Mouse (Mus musculus) liver, embryonic 12.5 days (tissue): ENCODE results near the gene Nudt3. TPM values are rescaled to one million over a fixed set of nuclear protein-coding genes. Genes with fewer than 3 reads are reported as not detected.
A peak's percentile ranks its signal among the peaks of the same experiment; 100 is the strongest.

ENCODE experiments used
- ATAC-seq: fragments of 200-750 bp; cut with Nextera tagmentation; 2 replicates; pipeline ENCODE4 v1.8.0; 2017; ENCODE audit warnings: moderate number of reproducible peaks, mild to moderate bottlenecking, moderate library complexity
- H3K27ac ChIP-seq: fragments of 300-500 bp; sonication (generic); 2 replicates; pipeline ENCODE4 v1.5.1; 2016; ENCODE audit warnings: mild to moderate bottlenecking
- H3K27me3 ChIP-seq: fragments of 300-500 bp; sonication (generic); replicated peaks from 2 replicates; pipeline ENCODE4 v1.6.1; 2016; ENCODE audit warnings: mild to moderate bottlenecking, moderate library complexity
- H3K36me3 ChIP-seq: fragments of 300-500 bp; sonication (generic); 2 replicates; pipeline ENCODE4 v1.6.1; 2016; ENCODE audit warnings: mild to moderate bottlenecking, moderate library complexity
- H3K4me1 ChIP-seq: fragments of 300-500 bp; sonication (generic); 2 replicates; pipeline ENCODE4 v1.6.1; 2016
- H3K4me2 ChIP-seq: fragments of 300-500 bp; sonication (generic); 2 replicates; pipeline ENCODE4 v1.6.1; 2016; ENCODE audit warnings: mild to moderate bottlenecking, moderate library complexity
- H3K4me3 ChIP-seq: fragments of 300-500 bp; sonication (generic); 2 replicates; pipeline ENCODE4 v1.5.1; 2016; ENCODE audit warnings: mild to moderate bottlenecking, moderate library complexity
- H3K9ac ChIP-seq: fragments of 300-500 bp; sonication (generic); 2 replicates; pipeline ENCODE4 v1.6.1; 2016; ENCODE audit warnings: mild to moderate bottlenecking, moderate library complexity
- H3K9me3 ChIP-seq: fragments of 300-500 bp; sonication (generic); replicated peaks from 2 replicates; pipeline ENCODE4 v1.6.1; 2016; ENCODE audit warnings: mild to moderate bottlenecking, moderate library complexity
- WGBS: fragments of 180-500 bp; shearing (Covaris S2); methylation state at CpG from one replicate; pipeline ENCODE4 v1.1.7; 2016; ENCODE audit not compliant: insufficient replicate concordance; 5-methylcytosine and 5-hydroxymethylcytosine counted together
- polyA plus RNA-seq: library from polyadenylated mRNA; unstranded; fragments of >200 nt; fragmentation: Nextera tagmentation; extraction: Ambion mirVana; gene quantifications from 2 replicates; pipeline ENCODE4 v1.2.1, GENCODE M21; 2016

The Nudt3 gene
- polyA plus RNA-seq, 1 experiment from 2014 or later = 51.2 TPM

DNA sequence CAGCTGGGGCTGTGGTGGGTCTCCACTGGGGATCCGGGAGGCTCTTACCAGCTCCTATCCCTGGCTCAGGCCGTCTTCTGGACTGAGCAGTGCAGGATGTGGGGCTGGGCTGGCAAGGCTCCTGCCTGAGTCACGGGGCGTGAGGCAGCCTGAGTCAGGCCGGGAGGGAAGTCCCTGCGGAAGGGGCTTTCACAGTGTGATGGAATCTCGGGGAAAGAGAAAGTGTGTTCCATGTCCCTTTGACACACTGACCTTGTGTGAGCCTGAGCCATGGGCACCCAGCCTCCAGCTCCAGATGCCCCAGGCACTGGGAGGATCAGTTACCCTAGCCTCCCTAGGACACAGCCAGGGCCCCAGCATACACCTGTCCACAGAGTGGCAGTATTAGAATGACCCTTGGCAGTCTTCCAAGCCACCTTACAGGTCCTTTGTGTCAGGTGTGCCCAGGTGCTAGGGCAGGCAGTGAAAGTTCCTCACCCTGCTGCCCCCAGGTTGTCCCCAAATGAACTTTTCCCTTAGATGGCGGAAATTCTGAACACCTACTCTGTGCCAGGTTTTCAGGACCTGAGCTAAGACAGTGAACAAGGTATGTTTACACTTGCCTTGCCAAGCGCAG is 75.9 kb downstream of the Nudt3 start:
- Histone ChIP-seq H3K4me1 (peaks cover 20% of the 10 kb centered on the region), H3K4me3 (no peak overlapping the region), H3K36me3 (no peaks in the 10 kb centered on the region), H3K9ac (no peak overlapping the region), H3K9me3 (no peaks in the 10 kb centered on the region), H3K27me3 (peaks cover 23% of the 10 kb centered on the region; the same call in 1 of the 2 replicates), H3K4me2 (no peak overlapping the region), H3K27ac (no peak overlapping the region)
- no peak for ATAC-seq
- WGBS = 69% methylated on average over 9 of the region's 9 CpGs

DNA sequence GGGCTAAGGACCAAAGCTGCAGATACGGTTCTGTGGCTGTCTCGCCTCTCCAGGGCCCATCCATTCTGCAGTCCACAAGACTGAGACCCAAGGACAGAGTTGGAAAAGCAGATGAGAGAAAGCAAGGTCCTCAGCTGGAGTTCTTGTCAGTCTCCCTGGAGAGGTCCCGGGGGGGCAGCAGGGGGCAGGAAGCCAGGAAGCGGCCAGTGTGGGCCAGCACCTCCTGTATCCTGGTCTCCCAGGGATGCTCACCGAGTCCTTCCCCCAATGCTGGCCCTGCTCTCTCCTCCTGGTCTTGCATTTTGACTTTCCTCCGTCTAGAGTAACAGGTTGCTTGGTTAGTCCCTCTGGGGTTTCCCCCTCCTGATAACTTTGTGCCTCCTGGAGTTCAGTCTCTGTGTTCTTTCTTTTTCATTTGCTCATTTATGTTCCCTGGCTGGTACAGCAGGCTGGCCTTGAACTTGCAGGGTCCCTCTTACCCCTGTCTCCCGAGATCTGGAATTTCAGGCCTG is 76.7 kb downstream of the Nudt3 start:
- Histone ChIP-seq H3K9ac (no peak overlapping the region), H3K4me1 (peaks cover 13% of the 10 kb centered on the region), H3K36me3 (no peaks in the 10 kb centered on the region), H3K9me3 (no peaks in the 10 kb centered on the region), H3K27ac (no peak overlapping the region), H3K4me3 (no peak overlapping the region), H3K27me3 (peaks cover 26% of the 10 kb centered on the region; the same call in 1 of the 2 replicates), H3K4me2 (no peak overlapping the region)
- WGBS = 65% methylated on average over 7 of the region's 7 CpGs
- ATAC-seq = no peak

DNA sequence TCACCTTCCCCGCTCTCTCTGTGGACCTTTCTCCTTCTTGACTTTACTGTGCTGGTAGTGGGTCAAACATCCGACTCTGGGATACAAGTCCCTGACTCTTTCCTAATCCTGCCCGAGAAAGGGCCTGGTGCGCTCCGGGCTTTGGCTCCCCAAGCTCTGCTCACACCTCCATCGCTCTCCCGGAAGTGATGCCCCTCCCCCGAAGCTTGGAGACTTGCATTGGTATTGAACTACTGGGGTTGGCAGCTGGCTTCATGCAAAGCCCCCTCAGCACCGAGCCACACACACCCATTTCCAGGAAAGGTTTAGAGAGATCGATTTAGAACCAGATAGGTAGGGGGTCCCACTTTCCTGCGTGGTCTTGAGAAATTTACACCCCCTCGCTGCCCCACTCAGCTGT is 77.3 kb downstream of the Nudt3 start:
- H3K4me1 ChIP-seq = peaks cover 10% of the 10 kb centered on the region; the same call in 1 of the 2 replicates
- no peak for ATAC-seq
- H3K9me3 ChIP-seq = no peaks in the 10 kb centered on the region
- no peak overlapping the region for H3K4me2 ChIP-seq
- H3K4me3 ChIP-seq = no peak overlapping the region
- H3K27me3 ChIP-seq = peaks cover 26% of the 10 kb centered on the region; the same call in 1 of the 2 replicates
- H3K36me3 ChIP-seq = no peaks in the 10 kb centered on the region
- H3K9ac ChIP-seq = no peak overlapping the region
- no peak overlapping the region for H3K27ac ChIP-seq
- WGBS = 36% methylated on average over 12 of the region's 12 CpGs

DNA sequence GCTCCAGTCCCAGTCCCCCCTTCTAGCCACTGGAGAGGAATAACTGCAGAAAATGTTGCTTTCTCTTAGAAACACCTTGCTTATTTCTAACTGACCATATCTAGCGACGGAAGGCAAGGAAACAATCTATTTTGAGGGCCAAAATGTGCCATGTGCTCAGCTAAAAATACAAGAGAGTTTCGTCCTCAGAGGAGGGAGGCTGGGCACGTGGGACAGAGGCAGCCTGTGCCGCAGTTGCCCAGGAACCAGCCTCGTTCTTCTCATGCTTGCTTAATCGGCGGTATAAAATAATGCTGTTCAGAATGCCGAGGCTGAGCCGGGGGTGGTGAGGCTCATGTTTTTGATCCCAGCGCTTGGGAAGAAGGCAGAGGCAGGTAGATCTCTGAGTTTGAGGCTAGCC is 78.7 kb downstream of the Nudt3 start:
- Histone ChIP-seq H3K36me3 (no peaks in the 10 kb centered on the region), H3K4me3 (no peak overlapping the region), H3K27me3 (peaks cover 26% of the 10 kb centered on the region; the same call in 1 of the 2 replicates), H3K9ac (no peak overlapping the region), H3K27ac (no peak overlapping the region), H3K4me1 (peaks cover 8% of the 10 kb centered on the region; the same call in 1 of the 2 replicates), H3K9me3 (no peaks in the 10 kb centered on the region), H3K4me2 (no peak overlapping the region)
- no peak for ATAC-seq
- 72% methylated on average over 11 of the region's 11 CpGs for WGBS

DNA sequence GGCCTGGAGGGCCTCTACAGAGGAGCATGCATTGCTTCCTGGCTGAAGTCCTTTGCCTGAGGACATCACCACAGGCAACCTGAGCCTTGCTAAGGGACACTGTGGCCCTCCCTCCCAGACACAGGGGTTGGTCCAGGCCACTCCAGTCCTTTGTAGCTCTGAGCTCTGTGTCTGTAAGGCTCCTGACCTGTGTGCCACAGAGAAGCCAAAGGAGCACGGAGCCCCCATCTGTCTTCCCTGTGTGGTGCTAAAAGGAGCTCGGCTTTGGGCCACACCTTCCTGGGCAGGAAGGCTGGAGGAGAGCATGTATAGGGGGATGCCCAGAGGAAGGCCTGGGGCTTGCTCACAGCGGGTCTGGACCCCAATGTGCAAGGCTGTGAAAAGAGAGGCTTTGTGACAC is 81.3 kb downstream of the Nudt3 start:
- 58% methylated on average over 3 of the region's 3 CpGs for WGBS

DNA sequence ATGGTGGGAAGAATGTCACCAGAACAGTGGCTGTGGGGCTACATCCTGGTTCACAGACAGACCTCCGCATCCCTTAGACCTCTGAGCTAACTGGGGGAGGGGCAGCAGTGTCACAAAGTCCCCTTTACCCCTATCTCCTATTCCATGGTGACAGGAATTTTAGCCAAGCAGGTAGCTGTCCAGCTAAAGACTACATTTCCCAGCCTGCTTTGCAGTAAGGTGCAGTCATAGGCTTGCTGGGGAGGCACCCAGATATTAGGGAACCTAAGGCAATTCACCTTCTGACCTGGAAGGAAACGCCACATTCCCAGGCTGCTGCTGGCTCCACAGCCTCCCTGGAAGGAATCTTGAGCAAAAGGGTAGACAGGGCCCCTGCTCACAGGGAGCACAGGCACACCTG is 82.0 kb downstream of the Nudt3 start:
- Histone ChIP-seq H3K9me3 (no peaks in the 10 kb centered on the region), H3K4me1 (0 out of 2 replicates have a peak, but pooled peaks cover 2% of the 10 kb centered on the region), H3K9ac (no peak overlapping the region), H3K4me2 (no peak overlapping the region), H3K27ac (no peak overlapping the region), H3K36me3 (no peaks in the 10 kb centered on the region), H3K27me3 (peaks cover 23% of the 10 kb centered on the region; the same call in 1 of the 2 replicates), H3K4me3 (no peak overlapping the region)
- 65% methylated on average over 2 of the region's 2 CpGs for WGBS
- no peak for ATAC-seq

More for the DNA sequence above, 81.3 kb downstream of the Nudt3 start:
- H3K4me2 ChIP-seq = no peak overlapping the region
- no peak overlapping the region for H3K4me3 ChIP-seq
- no peaks in the 10 kb centered on the region for H3K36me3 ChIP-seq
- H3K9ac ChIP-seq = no peak overlapping the region
- 0 out of 2 replicates have a peak, but pooled peaks have one; percentile 25 for ATAC-seq
- H3K27ac ChIP-seq = no peak overlapping the region
- H3K27me3 ChIP-seq = peaks cover 24% of the 10 kb centered on the region; the same call in 1 of the 2 replicates
- no peaks in the 10 kb centered on the region for H3K9me3 ChIP-seq
- 0 out of 2 replicates have a peak, but pooled peaks cover 2% of the 10 kb centered on the region for H3K4me1 ChIP-seq

DNA sequence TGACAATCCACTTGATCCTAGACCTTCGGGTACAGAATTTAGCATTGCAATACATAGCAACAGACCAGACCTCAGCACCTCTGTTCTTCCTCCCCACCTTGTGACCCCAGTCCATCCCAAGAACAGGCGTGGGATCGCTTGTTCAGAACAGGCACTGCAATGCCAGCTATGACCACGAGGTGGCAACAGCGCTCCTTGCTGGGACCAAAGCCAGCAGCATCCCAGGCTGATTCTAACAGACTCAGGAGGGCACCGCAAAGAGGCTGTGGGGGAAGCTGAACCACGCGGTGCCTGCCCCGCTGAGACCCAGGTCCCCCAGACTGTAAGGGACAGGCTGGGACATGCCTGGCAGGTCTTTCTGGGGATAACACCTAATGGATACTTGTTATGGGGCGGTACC is 88.6 kb downstream of the Nudt3 start:
- Histone ChIP-seq H3K9me3 (no peaks in the 10 kb centered on the region), H3K36me3 (no peaks in the 10 kb centered on the region), H3K9ac (no peak overlapping the region), H3K4me3 (no peak overlapping the region), H3K27me3 (peaks cover 7% of the 10 kb centered on the region; the same call in 1 of the 2 replicates), H3K4me1 (peaks cover 17% of the 10 kb centered on the region), H3K27ac (no peak overlapping the region), H3K4me2 (0 out of 2 replicates have a peak overlapping the region, but pooled peaks have one; percentile 27)
- peak; percentile 63 for ATAC-seq
- WGBS = 4% methylated on average over 10 of the region's 10 CpGs

DNA sequence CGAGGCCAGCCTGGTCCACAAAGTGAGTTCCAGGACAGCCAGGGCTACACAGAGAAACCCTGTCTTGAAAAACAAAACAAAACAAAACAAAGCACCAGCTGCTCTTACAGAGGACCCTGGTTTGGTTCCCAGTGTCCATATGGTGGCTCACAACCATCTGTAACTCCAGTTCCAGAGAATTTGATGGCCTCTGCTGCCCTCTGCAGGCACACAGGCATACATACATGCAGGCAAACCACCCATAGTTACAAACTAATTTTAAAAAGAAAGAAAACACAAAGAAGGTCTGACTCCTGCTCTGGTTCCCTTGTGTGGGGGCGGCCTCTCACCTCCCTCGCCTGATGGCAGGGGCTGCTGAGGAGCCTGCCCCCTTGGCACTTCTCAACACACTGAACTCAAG is 89.9 kb downstream of the Nudt3 start:
- no peak for ATAC-seq
- Histone ChIP-seq H3K27ac (no peak overlapping the region), H3K36me3 (no peaks in the 10 kb centered on the region), H3K9ac (no peak overlapping the region), H3K27me3 (peaks cover 7% of the 10 kb centered on the region; the same call in 1 of the 2 replicates), H3K4me1 (peaks cover 17% of the 10 kb centered on the region), H3K4me3 (no peak overlapping the region), H3K4me2 (no peak overlapping the region), H3K9me3 (no peaks in the 10 kb centered on the region)
- 69% methylated on average over 3 of the region's 3 CpGs for WGBS

DNA sequence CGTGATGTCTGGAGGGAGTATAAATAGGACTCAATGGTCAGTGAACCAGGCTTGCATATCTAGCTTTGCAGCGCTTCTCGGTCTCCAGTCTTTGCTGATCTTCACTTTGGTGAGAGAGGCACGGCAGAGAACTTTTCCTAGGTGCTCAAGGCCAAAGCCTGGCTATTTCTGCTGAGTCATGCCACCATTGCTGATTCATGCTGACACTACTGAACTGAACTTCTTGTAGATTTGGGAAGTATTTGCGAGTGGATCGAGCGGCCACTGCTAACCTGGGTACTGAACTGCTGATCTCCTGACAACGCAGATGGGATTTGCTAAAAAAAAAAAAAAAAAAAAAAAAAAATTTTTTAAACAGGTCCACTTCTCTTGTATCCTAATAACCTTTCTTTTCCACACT is 91.2 kb downstream of the Nudt3 start:
- no peak overlapping the region for H3K9ac ChIP-seq
- H3K27me3 ChIP-seq = peaks cover 7% of the 10 kb centered on the region; the same call in 1 of the 2 replicates
- WGBS = 63% methylated on average over 8 of the region's 8 CpGs
- no peaks in the 10 kb centered on the region for H3K36me3 ChIP-seq
- H3K4me1 ChIP-seq = peaks cover 17% of the 10 kb centered on the region
- no peak overlapping the region for H3K4me2 ChIP-seq
- no peaks in the 10 kb centered on the region for H3K9me3 ChIP-seq
- ATAC-seq = peak; percentile 40; the same call in 1 of the 2 replicates
- peak overlapping the region; percentile 71 for H3K27ac ChIP-seq
- no peak overlapping the region for H3K4me3 ChIP-seq

Other genes with a start within 250 kb of the Nudt3 start
- 0.05 TPM in 1 of 2 replicates, not detected in the other for gene Grm4, start 102.1 kb downstream of the Nudt3 start, polyA plus RNA-seq
- gene Hmga1, start 67.0 kb downstream of the Nudt3 start, polyA plus RNA-seq = 295 and 306 TPM in 2 replicates
- 14.1 and 16.8 TPM in 2 replicates for gene AI413582, start 57.7 kb downstream of the Nudt3 start, polyA plus RNA-seq
- not detected in 2 replicates for gene RPS10-NUDT3, start 11.7 kb upstream of the Nudt3 start, polyA plus RNA-seq
- 898 and 941 TPM in 2 replicates for gene Rps10, start 13.2 kb upstream of the Nudt3 start, polyA plus RNA-seq
- gene Pacsin1, start 32.0 kb upstream of the Nudt3 start, polyA plus RNA-seq = 0.20 and 0.48 TPM in 2 replicates
- not detected in 2 replicates for gene Spdef, start 105.5 kb upstream of the Nudt3 start, polyA plus RNA-seq
- gene D17Wsu92e, start 197.2 kb upstream of the Nudt3 start, polyA plus RNA-seq = 17.1 and 19.5 TPM in 2 replicates
- gene Snrpc, start 214.7 kb upstream of the Nudt3 start, polyA plus RNA-seq = 200 and 212 TPM in 2 replicates
- 4.5 and 5.0 TPM in 2 replicates for gene Uhrf1bp1, start 232.9 kb upstream of the Nudt3 start, polyA plus RNA-seq